Mouse (Mus musculus) CD4-positive helper T cell, adult 2 months (primary cell): ENCODE measurements around the gene Gnai2.

ENCODE experiments used
- DNase-seq: peaks from one replicate; pipeline ENCODE4 v3.0.0-alpha.2; 2012; ENCODE audit warnings: low read depth, missing footprints, low spot score

The Gnai2 gene

DNA sequence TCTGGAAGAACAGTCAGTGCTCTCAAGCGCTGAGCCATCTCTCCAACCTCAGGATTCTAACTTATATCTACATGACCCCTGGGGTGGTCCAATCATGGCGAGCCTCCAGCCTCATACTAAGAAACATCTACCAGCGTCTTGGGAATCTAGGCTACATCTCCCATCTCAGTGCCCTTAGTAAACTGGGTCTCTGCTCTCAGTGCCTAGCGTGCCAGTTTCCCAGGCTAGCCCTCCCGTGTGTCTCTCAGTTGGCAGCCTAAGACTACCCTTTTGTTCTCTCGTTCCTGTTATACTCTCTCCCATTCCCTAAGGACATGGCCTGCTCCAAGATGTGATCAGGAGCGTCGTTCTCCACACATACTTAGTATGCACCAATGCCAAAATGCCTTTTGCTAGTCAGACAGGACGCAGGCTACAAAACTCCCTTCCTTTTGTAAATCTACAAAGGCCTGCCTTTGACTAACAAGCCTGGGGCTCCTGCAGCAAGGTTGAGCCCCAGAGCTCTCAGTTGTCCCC, 3.8 kb downstream of the Gnai2 start:
- DNase-seq, result no peak

DNA sequence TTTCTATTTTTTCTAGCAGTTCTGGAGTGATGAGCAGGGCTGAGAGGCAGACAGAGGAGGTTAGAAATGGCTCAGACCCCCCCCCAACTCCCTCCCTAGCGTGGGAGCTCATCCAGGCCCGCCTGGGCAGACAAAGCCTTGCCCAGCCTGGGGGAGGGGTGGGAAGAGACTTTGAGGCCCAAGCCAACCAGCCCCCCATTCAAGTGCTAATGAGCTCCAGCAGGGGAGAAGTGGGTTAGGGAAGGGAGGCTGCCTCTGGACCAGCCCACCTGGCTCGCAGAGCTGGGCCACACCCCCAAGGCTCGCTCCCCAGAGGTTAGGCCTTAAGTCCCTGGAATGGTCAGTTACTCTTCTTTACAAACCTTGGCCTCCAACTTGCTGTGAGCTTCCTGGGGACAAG, 4.6 kb downstream of the Gnai2 start:
- no peak for DNase-seq

DNA sequence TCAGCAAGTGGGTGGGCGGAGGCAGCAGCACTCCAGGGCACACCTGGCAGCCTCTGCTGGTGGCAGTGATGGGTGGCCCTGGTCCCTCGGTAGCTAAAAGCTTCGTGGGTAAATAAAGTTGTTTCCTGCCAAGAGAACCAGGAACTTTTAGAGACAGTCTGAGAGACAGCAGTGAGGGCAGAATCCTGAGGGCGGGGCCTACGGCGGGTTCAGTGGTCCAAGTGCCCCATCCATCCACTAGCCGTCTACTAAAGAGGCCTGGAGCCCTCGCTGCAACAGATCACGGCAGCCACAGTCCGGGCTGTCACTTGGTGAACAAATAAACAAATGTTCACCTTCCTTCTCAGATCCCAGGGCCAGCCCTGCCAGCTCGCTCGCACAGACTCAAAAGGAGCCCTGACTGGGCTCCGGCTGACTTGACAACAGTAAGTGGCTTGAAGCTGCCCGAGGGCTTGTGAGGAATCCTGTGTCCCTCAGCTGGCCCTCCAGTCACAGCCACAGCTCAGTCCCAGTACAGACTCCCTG, 5.2 kb downstream of the Gnai2 start:
- peak; percentile 66 for DNase-seq

DNA sequence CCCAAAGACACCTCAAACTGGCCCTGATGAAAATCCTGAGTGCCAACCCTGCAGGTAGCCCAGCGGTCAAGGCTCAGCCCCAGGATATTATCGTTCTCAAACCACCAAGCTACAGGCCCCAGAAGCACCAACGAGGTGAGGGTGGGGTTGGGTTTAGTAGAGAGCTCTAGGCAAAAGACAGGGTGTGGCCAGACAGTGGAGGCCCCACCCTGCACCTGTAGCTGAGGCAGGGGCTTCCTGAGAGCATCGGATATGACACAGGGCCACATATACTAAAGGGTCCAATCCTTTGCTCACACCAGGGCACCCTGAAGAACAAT, 5.8 kb downstream of the Gnai2 start:
- DNase-seq, result peak; percentile 58

DNA sequence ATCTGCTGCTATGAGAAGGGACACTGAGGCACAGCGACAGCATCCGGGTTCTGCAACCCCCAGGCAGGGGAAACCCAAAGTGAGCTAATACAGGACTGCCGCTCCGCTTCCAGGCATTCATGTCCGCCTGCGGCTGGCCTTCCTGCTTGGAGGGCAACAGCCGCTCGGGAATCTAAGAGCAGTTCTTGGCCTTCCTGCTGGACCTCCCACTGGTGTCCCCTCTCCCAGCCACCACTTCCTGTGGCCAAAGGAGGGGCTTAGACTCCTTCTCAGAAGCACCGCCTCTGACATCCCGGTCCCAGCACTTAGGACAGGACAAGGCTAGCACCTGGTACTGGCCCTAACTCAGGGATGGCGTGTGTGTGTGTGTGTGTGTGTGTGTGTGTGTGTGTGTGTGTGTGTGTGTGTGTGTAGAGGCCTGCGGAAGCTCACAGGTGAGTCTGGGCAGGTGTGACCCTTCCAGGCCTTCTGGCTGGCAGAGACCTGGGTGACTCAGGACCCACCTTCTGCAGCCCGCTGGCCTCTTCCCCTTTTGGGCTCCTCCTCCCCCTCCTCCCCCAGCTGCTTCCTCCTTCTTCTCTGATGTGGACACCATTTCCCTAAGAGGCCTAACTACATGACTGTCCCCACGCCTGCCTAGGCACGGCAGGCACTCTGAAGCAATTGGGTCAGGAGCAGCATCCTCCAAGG, 6.3 kb downstream of the Gnai2 start:
- DNase-seq, result peak; percentile 52

DNA sequence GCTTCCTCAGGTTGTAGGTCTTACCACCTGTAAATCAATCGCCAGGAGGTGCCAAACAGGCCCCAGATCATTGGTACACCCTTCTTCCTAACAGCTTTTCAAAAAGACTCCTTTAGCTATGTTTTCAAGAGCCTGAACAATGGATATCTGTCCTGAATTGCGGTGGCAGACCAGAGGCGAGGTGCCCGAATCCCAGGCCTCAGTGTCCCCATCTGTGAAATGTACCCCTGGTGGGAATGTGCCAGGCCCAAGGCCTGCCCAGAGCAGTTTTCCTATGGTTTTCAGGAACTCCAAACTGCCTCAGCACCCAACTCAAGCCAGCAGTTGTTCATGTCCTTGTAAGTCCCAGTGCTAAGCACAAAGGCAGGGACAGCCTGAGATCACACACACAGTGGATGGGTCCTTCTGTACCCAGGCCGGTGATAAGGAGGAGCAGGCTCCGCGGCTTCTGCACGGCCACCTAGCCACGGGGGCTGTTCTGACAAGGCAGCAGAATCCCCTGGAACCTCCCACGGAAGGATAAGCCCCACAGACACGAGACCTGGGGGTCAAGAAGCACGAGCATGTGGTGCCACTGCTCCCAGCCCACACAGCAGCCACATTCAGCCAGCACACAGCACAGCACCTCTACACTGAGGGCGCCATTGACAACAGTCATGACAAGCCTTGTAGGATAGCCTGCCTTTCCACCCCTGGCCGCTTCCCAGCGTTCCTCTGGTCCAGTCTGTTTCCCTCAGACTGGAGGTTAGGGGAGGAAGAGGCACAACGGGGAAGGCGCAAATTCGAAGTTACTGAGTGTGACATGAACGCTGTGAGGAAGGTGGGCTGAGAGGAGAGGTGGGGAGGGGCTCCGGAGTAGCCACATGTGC, 7.5 kb downstream of the Gnai2 start:
- no peak for DNase-seq

DNA sequence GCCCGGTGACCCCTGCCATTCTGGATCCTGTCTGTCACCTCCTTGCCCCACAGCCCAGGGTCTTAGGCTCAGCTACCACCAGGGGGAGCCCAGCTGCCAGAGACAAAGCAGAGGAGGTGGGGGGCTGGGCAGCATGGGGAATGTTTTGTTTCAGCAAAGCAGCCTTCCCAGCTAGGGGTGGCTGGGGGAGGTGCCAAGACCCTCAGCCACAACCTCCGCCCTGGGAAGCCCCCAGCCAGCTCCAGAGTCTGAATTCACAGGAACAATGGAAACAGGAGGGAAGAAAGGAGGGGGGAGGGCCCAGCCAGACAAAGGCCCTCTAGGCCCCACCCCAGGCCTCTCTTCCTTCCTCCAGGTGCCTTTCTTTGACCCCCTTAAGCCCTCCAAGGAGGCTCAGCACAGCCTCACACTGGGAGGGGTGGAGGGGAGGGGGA, 8.3 kb downstream of the Gnai2 start:
- peak; percentile 80 for DNase-seq

DNA sequence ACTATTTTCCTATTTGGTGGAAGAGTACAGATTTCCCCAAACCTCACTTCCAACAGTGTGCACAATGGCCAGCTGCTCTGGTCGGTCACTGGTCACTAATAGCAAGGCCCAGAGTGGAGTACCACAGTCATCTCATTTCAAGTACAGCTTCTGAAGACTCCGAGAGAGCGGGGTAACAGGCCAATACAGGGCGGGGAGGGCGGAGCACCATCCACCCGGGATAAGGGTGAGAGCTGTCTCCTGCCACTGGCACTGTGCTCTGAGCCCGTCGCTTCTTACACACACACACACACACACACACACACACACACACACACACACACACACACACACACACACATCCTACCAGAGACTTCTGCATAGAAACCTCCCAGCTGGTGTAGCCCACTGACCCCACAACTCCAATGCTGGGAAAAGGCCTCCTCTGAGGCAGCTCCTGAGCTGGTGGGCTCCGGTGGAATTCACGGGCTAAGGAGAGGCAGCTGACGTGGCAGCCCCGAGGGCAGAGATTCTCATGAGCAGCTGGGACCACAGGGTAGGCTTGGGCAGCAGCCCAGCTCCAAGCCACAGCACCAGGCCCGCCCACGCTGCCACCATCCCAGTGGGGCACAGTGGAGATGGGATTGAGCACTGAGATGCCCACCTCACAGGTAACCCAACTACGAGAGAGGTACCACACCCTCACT, 8.9 kb downstream of the Gnai2 start:
- no peak for DNase-seq

DNA sequence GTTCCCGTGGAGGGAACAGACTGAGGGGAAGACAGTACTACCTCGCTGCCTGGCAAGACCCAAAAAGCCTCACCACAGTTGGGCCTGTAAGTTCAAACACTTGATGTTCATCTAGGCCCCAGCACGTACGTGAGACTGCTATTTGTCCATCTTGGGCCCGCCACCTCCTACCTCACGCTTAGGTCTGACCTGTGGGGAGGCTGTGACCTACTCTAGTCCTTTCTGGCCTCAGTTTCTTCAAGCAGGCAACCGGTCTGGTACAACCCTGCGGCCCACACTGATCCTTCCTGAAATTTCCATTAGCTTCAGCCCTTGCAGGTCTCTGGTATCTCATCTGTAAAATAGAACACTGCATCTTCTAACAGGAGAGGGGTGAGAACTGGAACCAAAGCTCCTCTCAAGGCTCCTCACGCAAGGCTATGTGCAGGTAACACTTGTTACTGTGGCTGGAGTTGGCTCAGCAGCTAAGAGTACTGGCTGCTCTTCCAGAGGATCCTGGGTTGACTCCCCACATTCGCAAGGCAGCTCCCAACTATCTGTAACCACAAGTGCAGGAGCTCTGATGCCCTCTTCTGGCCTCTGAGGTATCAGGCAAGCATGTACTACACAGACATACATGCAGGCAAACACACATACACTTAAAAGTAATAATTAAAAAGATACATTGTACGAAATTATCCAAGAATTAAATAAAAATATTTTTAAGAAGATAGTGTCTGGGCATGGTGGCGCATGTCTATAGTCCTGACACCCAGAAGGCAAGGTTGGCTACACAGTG, 9.6 kb downstream of the Gnai2 start:
- no peak for DNase-seq

DNA sequence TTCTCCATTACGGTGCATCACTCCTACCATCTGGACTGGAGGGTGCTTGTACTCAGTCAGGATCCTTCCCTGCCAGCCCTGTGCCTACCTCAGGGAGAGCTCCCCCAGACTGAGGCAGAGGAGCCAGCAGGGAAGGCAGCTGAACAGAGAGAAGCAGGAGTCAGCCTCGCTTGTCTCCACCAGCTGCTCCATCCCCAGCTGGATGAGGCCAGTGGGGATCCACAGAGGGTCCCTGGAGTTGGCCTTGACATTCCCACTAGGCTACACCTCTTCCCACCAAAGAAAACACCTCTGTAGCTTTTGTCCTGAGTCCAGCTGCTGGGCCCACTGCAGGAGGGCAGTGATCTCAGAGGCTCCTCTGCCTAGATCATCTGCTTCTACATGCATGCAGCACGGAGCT, 10.2 kb downstream of the Gnai2 start:
- no peak for DNase-seq

DNA sequence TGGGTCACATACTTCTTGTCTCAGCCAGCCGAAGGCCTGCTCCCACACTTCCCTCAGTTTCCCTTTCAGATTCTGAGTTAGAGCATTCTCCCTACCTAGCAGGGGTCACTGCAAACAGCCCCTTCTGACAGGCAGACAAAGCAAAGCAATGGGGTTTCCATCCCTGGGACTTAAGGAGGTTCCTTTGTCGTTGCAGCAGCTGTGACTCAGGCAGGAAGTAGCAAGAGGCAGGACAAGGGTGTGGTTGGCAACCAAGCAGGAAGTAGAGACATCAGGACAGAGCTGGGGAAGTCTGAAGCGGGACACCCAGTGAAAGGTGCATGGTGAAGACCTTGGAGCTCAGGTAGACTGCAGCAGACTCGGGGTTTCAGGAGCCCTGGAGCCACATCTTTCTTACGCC, 10.6 kb downstream of the Gnai2 start:
- peak; percentile 80 for DNase-seq

DNA sequence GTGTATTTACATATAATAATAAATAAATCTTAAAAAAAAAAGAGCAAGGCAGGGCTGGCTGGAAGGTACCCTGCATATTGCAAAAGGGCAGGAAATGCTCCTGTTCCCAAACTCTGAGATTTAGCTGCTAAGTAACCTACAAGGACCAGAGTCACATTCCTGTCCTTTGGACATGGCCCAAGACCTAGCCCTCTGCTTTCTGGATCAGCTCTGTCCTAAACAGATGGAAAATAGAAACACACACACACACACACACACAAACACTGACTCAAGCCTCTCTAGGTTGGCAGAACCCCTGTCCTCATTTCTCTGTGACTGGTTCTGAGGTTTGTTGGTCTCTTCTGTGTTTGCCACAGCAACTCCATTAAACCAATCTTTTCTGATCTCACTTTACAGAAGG, 14.2 kb downstream of the Gnai2 start:
- DNase-seq, result no peak

DNA sequence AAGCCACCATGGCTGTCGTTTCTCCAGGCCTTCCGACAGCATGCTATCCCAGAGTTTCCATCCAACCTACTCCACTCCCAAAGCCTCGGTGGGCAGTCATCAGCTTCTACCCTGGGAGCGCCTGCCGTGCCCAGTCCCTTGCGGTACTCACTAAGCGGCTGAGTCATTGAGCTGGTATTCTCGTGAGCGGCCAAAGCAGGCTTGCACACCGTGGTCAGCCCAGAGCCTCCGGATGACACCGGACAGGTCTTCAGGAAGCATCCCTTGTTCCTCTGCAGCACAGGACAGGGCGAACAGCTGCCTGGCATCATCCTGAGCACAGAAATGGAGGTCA, 15.7 kb downstream of the Gnai2 start:
- DNase-seq, result no peak

DNA sequence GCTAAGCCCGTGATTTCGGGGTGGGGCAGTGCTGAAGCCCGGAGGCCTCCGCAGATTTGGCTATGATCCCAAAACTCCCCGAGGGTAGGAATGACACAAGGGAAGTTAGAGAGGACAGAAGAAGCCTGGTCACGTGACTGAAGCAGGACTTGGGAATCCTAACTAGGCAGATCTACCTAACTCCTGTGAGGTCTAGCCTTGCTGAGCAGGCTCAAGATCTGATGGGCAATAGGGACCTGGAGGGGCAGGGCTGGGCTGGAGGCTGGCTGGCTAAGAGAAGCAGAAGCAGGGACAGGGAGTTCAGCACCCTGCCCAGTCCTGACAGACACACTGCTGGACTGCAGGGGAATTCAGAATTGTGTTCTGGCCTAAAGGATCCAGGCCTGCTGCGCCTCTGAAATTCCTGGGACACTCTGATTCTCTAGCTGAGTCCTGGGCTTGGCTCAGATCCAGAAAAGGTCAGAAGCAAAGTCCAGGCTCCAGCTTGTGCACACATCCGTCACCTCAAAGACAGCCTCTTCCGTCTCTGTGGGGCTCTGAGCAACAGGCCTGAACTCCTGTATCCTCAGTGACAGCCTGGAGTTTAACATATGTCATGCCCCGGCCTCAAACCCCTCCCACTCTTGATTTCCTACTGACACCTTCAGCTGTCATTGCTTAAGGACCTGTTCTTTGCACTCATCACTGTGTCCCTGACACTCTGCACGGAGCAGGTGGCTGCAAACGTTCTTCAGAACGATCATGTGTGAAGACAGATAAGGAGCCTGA, 16.2 kb downstream of the Gnai2 start:
- no peak for DNase-seq

DNA sequence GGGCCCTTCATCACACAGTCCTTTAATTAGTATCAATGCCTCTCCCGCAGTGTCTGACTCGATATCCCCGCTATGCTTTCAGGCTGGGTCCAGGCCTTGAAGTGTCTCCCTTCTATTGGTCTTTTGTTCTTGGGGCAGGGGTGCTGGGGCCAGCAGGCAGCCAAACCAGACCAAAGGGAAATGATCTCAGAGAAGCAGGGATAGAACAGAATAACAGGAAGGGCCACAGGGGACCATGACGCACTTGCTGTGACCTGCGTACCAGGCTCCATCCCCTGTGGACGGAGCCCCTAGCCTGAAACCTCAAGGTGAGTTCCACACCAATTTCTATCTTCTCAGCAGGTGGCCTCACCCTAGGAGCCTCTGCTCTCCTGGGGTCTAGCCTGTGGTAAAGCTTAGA, 17.1 kb downstream of the Gnai2 start:
- no peak for DNase-seq

DNA sequence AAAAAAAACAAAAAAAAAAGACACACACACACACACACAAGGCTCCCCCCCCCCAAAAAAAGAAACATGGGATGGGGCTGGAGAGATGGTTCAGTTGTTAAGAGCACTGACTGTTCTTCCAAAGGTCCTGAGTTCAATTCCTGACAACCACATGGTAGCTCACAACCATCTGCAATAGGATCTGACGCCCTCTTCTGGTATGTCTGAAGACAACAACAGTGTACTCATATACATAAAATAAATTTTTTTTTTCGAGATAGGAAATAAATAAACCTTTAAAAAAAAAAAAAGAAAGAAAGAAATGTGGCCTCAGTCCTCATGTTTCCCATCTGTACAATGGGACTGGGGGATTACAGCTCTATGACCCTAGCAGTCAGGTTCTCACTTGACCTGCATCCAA, 17.7 kb downstream of the Gnai2 start:
- no peak for DNase-seq

DNA sequence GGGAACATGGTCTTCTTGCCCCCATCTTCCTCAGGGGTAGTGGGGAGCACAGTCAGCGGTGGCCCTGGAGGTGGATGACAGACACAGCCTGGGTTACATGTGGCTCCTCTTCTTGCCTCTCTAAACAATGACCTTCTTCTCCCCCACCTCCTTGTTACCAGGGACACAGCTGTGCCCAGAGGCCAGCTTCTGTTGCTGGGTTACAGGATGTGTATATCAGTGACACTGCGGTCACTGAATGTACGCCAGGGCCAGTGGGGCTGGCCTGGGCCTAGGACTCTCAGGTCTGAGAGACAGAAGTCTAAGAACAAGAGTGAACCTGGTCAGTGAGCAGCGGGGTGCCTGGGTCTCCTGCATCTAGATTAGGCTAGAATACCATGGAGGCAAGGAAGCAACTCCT, 20.1 kb downstream of the Gnai2 start:
- no peak for DNase-seq

DNA sequence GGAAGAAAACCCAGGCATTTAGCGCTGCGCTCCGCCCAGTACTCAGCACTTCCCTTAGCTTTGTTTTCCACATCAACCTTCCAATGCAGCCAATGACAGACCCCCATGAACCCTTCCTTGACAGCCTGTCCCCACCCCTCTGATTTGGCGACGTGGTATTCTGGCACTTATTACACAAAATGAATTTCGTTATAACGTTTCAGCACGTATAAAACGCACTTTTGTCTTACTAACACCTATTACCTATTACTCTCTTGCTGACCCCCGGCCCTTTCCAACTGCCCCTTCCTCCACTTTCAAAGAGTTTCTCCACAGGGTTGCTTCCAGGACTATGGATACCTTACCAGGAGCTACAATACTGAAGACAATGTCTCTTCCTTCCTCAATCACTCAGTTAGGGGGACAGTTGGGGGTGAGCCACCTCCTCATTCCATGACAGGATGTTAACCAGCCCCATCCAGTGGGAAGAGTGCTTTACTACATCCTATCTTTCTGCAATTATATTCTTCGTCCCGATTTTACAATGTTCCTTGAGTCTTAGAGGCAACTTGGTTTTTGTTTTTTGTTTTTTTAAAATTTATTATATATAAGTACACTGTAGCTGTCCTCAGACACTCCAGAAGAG, 22.1 kb downstream of the Gnai2 start:
- DNase-seq, result no peak

DNA sequence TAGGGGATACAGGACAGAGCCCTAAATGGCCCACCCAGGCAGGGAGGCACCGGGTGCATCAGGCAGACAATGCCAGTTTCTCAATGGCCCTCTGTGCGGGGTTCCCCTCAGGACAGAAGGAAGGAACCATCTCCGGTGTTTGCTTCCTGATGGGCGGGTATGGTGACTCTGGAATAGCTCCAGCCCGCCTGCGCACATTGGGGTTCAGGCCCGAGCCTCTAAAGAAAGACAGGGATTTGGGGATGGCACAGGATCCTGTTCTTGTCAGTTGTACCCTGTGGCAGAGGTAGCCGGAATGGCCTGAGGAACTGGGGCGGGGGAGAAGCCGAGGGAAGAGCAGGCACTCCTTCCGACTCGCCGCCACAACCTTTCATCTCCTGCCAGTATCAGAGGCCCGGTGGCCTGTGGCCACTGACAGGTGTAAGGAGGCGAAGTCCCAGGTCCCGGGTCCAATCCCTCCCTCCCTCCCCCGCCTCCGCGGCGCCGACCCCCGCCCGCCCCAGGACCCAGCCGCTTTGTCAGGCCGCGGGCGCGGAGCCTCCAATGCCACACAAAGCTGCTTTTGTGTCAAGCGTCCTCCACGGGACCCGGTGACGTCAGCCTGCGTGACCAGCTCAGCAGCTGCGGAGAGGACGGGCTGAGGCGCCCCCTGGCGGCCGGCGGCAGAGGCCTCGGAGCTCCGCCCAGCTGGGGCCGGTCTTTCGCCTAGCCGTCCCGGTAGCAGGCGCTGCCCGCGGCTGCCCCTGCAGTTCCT, 22.8 kb downstream of the Gnai2 start:
- peak; percentile 95 for DNase-seq
